Mouse (Mus musculus) midbrain, embryonic 16.5 days (tissue): ENCODE results near the gene Ces1f. TPM values are rescaled to one million over a fixed set of nuclear protein-coding genes. Genes with fewer than 3 reads are reported as not detected.
"Not testable (repeated sequence)": the region's sequence is repeated elsewhere in the genome, so short reads cannot be mapped to it uniquely, and the experiment has no call there.

Experiments
- ATAC-seq: fragments of 200-750 bp; cut with Nextera tagmentation; 2 replicates; pipeline ENCODE4 v1.8.0; 2017; ENCODE audit warnings: moderate TSS enrichment
- H3K27ac ChIP-seq: fragments of 300-500 bp; sonication (generic); 2 replicates; pipeline ENCODE4 v1.5.1; 2014; ENCODE audit warnings: mild to moderate bottlenecking, low read length, mixed read lengths
- H3K27me3 ChIP-seq: fragments of 300-500 bp; sonication (generic); 2 replicates; pipeline ENCODE4 v1.6.1; 2014; ENCODE audit warnings: low read depth, low read length, mixed read lengths; ENCODE audit not compliant: control insufficient read depth, insufficient read depth
- H3K36me3 ChIP-seq: fragments of 300-500 bp; sonication (generic); 2 replicates; pipeline ENCODE4 v1.6.1; 2014; ENCODE audit warnings: mild to moderate bottlenecking, low read length, moderate library complexity, mixed read lengths; ENCODE audit not compliant: control insufficient read depth, insufficient read depth
- H3K4me1 ChIP-seq: fragments of 300-500 bp; sonication (generic); 2 replicates; pipeline ENCODE4 v1.6.1; 2014; ENCODE audit warnings: mild to moderate bottlenecking, low read length, mixed read lengths; ENCODE audit not compliant: control insufficient read depth, insufficient read depth
- H3K4me2 ChIP-seq: fragments of 300-500 bp; sonication (generic); 2 replicates; pipeline ENCODE4 v1.6.1; 2014; ENCODE audit warnings: mild to moderate bottlenecking, low read length, mixed read lengths
- H3K4me3 ChIP-seq: fragments of 300-500 bp; sonication (generic); 2 replicates; pipeline ENCODE4 v1.5.1; 2014; ENCODE audit warnings: low read depth, mild to moderate bottlenecking, low read length, moderate library complexity, mixed read lengths
- H3K9ac ChIP-seq: fragments of 300-500 bp; sonication (generic); 2 replicates; pipeline ENCODE4 v1.6.1; 2014; ENCODE audit warnings: low read depth, low read length, mixed read lengths
- H3K9me3 ChIP-seq: fragments of 300-500 bp; sonication (generic); replicated peaks from 2 replicates; pipeline ENCODE4 v1.6.1; 2014; ENCODE audit warnings: mild to moderate bottlenecking, low read length, mixed read lengths; ENCODE audit not compliant: control insufficient read depth, poor library complexity, severe bottlenecking
- WGBS: fragments of 180-500 bp; shearing (Covaris S2); extraction: QIAGEN DNeasy Blood & Tissue Kit; methylation state at CpG from one replicate; pipeline ENCODE4 v1.1.7; 2014; 5-methylcytosine and 5-hydroxymethylcytosine counted together
- polyA plus RNA-seq: library from polyadenylated mRNA; unstranded; fragments of >200 nt; fragmentation: Nextera tagmentation; extraction: Ambion mirVana; gene quantifications from 2 replicates; pipeline ENCODE4 v1.2.1, GENCODE M21; 2015

Ces1f gene
- polyA plus RNA-seq, 1 experiment from 2014 or later, result not detected

DNA sequence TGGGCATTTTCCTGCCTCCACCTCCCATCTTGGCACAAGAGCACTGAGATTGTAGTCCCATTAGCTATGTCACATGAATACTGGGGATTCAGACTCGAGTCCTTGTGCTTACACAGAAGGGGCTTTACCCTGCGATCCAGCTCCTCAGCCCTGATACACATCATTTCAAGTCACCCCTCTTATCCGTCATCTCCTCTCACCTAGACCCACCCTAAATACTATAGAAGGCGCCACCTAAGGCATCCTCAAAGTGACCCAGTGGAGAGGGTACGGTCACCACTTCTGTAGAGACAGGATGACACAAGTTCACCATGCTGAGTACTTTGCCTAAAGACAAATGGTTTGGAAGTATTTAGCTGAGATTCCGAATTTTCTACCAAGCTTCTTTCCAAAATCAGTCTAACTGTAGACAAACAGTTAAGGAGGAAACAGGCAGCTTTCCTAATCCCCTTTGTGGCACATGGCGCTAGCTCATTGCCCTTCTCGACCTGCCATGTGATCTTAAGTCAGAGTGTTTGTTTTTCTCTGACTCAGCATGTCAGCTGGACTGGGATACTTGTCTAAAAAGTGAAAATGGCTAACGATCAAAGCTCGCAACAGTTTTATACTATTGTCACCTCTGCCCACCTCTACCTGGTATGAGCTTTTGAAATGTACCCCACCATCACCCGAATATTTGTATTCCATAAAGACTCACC lies 50.7 kb downstream of the Ces1f start:
- ATAC-seq, result no peak
- H3K27me3 ChIP-seq, result no peaks in the 10 kb centered on the region
- 66% methylated on average over 11 of the region's 11 CpGs for WGBS
- no peaks in the 10 kb centered on the region for H3K4me1 ChIP-seq
- no peak overlapping the region for H3K9ac ChIP-seq
- H3K9me3 ChIP-seq, result no peaks in the 10 kb centered on the region
- H3K27ac ChIP-seq, result no peak overlapping the region
- H3K4me3 ChIP-seq, result no peak overlapping the region
- no peaks in the 10 kb centered on the region for H3K36me3 ChIP-seq
- H3K4me2 ChIP-seq, result no peak overlapping the region

DNA sequence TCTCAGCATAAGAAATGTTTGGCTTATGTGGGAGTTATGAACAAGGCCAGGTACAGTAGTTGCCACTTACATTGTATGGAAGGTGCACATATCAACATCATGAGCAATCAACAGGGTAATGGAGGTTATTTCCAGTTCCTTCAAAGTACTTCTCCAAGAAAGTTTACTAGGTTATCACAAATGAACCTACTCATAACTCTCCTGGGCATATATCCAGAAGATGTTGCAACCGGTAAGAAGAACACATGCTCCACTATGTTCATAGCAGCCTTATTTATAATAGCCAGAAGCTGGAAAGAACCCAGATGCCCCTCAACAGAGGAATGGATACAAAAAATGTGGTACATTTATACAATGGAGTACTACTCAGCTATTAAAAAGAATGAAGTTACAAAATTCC lies 53.1 kb downstream of the Ces1f start:
- not testable (repeated sequence) for H3K9me3 ChIP-seq, H3K27me3 ChIP-seq, H3K4me1 ChIP-seq, ATAC-seq, H3K27ac ChIP-seq, H3K36me3 ChIP-seq, H3K4me2 ChIP-seq, H3K9ac ChIP-seq, H3K4me3 ChIP-seq
- WGBS, result 94% methylated on average over 1 of the region's 1 CpGs

- no peak overlapping the region for H3K4me2 ChIP-seq
- H3K4me1 ChIP-seq, result no peaks in the 10 kb centered on the region
- no peak overlapping the region for H3K4me3 ChIP-seq
- H3K9me3 ChIP-seq, result no peaks in the 10 kb centered on the region
- H3K9ac ChIP-seq, result no peak overlapping the region
- no peak for ATAC-seq
- no peaks in the 10 kb centered on the region for H3K27me3 ChIP-seq
- H3K27ac ChIP-seq, result no peak overlapping the region
- H3K36me3 ChIP-seq, result no peaks in the 10 kb centered on the region
- 86% methylated on average over 3 of the region's 3 CpGs for WGBS
These were observed 57.7 kb downstream of the Ces1f start for GRCm38 (mm10) chr8:93221896-93222295.

DNA sequence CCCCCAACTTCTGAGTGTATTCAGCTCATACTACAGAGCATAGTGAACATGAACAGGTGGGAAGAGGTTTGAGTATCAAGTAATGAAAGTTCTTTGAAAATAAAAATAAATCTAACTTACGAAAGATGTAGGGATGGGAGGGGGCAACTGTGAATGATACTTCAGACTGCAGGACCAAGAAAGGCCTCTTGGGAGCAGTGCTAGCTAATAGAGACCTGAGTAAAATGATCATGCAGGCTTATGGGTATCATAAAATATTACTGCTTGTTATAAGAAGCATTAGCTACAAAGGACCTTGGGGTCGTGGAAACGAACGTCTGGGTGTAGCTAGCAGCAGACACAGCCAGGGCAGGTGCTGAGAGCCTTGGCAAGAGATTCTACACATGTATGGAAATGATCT lies 61.7 kb downstream of the Ces1f start:
- no peak for ATAC-seq
- 78% methylated on average over 4 of the region's 4 CpGs for WGBS

GRCm38 (mm10) chr8:93217375-93217774 lies 62.2 kb downstream of the Ces1f start:
- no peak overlapping the region for H3K4me3 ChIP-seq
- 80% methylated on average over 1 of the region's 1 CpGs for WGBS
- H3K36me3 ChIP-seq, result no peaks in the 10 kb centered on the region
- no peak overlapping the region for H3K27ac ChIP-seq
- H3K4me1 ChIP-seq, result no peaks in the 10 kb centered on the region
- H3K9ac ChIP-seq, result no peak overlapping the region
- no peaks in the 10 kb centered on the region for H3K27me3 ChIP-seq
- no peaks in the 10 kb centered on the region for H3K9me3 ChIP-seq
- no peak overlapping the region for H3K4me2 ChIP-seq
- no peak for ATAC-seq

More for the DNA sequence above, 61.7 kb downstream of the Ces1f start:
- Histone ChIP-seq H3K9me3 (no peaks in the 10 kb centered on the region), H3K27ac (no peak overlapping the region), H3K9ac (no peak overlapping the region), H3K4me2 (no peak overlapping the region), H3K36me3 (no peaks in the 10 kb centered on the region), H3K4me1 (no peaks in the 10 kb centered on the region), H3K27me3 (no peaks in the 10 kb centered on the region), H3K4me3 (no peak overlapping the region)

GRCm38 (mm10) chr8:93211091-93211490 lies 68.5 kb downstream of the Ces1f start:
- no peak overlapping the region for H3K4me3 ChIP-seq
- H3K27ac ChIP-seq, result no peak overlapping the region
- no peaks in the 10 kb centered on the region for H3K36me3 ChIP-seq
- H3K27me3 ChIP-seq, result no peaks in the 10 kb centered on the region
- no peaks in the 10 kb centered on the region for H3K4me1 ChIP-seq
- H3K4me2 ChIP-seq, result no peak overlapping the region
- H3K9me3 ChIP-seq, result no peaks in the 10 kb centered on the region
- ATAC-seq, result no peak
- no peak overlapping the region for H3K9ac ChIP-seq

Other genes starting within 250 kb of the Ces1f start
- not detected in 2 replicates for gene Ces1a, start 231.6 kb downstream of the Ces1f start, polyA plus RNA-seq
- not detected in 2 replicates for gene Ces1b, start 199.7 kb downstream of the Ces1f start, polyA plus RNA-seq
- not detected in 2 replicates for gene Ces1c, start 148.5 kb downstream of the Ces1f start, polyA plus RNA-seq
- 0.45 and 0.59 TPM in 2 replicates for gene Ces1d, start 81.9 kb downstream of the Ces1f start, polyA plus RNA-seq
- gene Ces1e, start 50.1 kb downstream of the Ces1f start, polyA plus RNA-seq, result not detected in 2 replicates
- not detected in 2 replicates for gene Ces1g, start 57.6 kb upstream of the Ces1f start, polyA plus RNA-seq
- gene Ces1h, start 100.0 kb upstream of the Ces1f start, polyA plus RNA-seq, result not detected in 2 replicates